In the genomic region with DNA sequence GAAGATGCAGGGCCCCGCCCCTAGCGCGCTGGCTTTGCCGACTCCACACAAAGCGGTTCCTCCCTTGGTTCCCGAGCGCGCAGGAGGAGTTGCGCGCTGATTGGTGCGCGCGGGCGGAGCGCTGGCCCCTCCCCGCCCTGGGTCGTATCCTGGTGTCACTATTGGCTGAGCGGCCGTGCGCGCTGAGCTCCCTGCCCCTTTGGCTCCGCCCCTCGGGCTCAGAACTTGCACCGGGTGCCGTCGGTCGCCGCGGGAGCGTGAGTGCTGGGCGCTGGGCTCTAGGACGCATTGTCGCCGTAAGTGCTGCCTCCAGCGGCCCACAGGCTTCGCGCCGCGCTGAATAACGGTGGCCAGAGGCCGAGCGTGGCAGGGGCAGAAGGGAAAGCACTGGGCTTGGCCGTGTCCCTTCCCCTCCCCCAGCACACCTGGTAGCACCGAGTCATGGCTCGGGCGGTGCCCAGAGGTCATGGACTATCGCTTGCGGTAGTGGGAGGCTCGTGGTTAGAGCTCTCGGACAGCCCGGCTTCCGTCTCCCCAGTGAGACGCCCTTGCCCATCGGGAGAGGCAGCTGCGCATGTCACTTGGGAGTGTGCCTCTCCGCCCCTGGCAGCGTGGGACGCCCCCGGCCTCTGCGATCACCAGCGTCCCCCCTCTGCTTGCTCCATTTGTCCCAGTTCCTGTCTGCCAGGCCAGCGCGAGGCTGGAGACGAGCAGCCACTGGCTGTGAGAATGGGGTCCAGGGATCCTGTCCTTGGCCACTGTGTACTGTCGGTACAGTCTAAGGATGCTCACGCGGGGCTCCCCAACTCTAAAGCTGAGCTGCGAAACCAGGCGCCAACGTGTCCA, we compare ENCODE assay signal across 8 mouse cellular contexts. TPM values are rescaled to one million over a fixed set of nuclear protein-coding genes. Genes with fewer than 3 reads are reported as not detected.
DNase-seq lines count a peak whose midpoint lies in the region; ATAC-seq and TF ChIP-seq lines count a peak whose summit lies in the region.

A gene (plus strand): TSS at position 208 of the 846 bp plus-strand sequence.

- H3K27ac ChIP-seq in hindbrain, embryonic 10.5 days, result peak within 1 kb of the TSS; percentile 95
- peak within 1 kb of the TSS; percentile 69 for H3K27ac ChIP-seq in lung, postnatal 0 days (ENCODE audit: low read length)

- no peaks in the 10 kb centered on the region for H3K9me3 ChIP-seq in hindbrain, embryonic 10.5 days
- no peaks in the 10 kb centered on the region for H3K9me3 ChIP-seq in lung, postnatal 0 days (ENCODE audit: low read length)

- WGBS in hindbrain, embryonic 10.5 days, result under 1% methylated on average over 70 of the region's 70 CpGs
- WGBS in lung, postnatal 0 days, result under 1% methylated on average over 68 of the region's 70 CpGs

- H3K36me3 ChIP-seq in hindbrain, embryonic 10.5 days, result no peaks in the 10 kb centered on the region
- H3K36me3 ChIP-seq in lung, postnatal 0 days (ENCODE audit: insufficient read depth, low read length), result no peaks in the 10 kb centered on the region

- H3K4me3 ChIP-seq in hindbrain, embryonic 10.5 days, result peak within 1 kb of the TSS; percentile 86
- H3K4me3 ChIP-seq in lung, postnatal 0 days (ENCODE audit: low read depth, low read length), result peak within 1 kb of the TSS; percentile 68

- H3K4me1 ChIP-seq in hindbrain, embryonic 10.5 days (replicated peaks), result peaks cover 35% of the 10 kb centered on the region
- peaks cover 5% of the 10 kb centered on the region; the same call in 1 of the 2 replicates for H3K4me1 ChIP-seq in lung, postnatal 0 days (ENCODE audit: insufficient read depth, low read depth, low read length)

- peak; percentile 97 for ATAC-seq in frontal cortex, adult (ENCODE audit: low TSS enrichment)
- ATAC-seq in lung, postnatal 0 days, result peak; percentile 99

- H3K4me2 ChIP-seq in lung, postnatal 0 days (replicated peaks; ENCODE audit: low read depth, low read length), result peak within 1 kb of the TSS; percentile 97

- DNase-seq in MN1 (ENCODE audit: low spot score), result peak; percentile 96
- peak; percentile 95 for DNase-seq in cerebellum, adult 9-10 months
- DNase-seq in hindbrain, embryonic 10.5 days (ENCODE audit: low spot score), result peak; percentile 95
- DNase-seq in layer of hippocampus, adult 9-11 months, result peak; percentile 96
- peak; percentile 95 for DNase-seq in lung, postnatal 0 days (ENCODE audit: low spot score)
- peak; percentile 75 for DNase-seq in ovary, postnatal 14 days (ENCODE audit: low spot score)
- peak; percentile 96 for DNase-seq in thymus, postnatal 14 days

- peaks cover 29% of the 10 kb centered on the region for H3K27me3 ChIP-seq in hindbrain, embryonic 10.5 days (ENCODE audit: insufficient read depth, poor library complexity, severe bottlenecking)
- no peaks in the 10 kb centered on the region for H3K27me3 ChIP-seq in lung, postnatal 0 days (replicated peaks; ENCODE audit: insufficient read depth, low read length)

- TF ChIP-seq EP300 in lung, postnatal 0 days (IDR thresholded peaks at IDR 0.05), result no peak

- H3K9ac ChIP-seq in lung, postnatal 0 days (replicated peaks; ENCODE audit: low read depth), result peak within 1 kb of the TSS; percentile 50

- TF ChIP-seq CTCF in lung, postnatal 0 days (IDR thresholded peaks at IDR 0.05), result peak; percentile 44

RNA-seq across cellular contexts. Expression of the gene that starts here (rescaled TPM):
- 9.8 and 13.5 TPM in 2 replicates for polyA plus RNA-seq in hindbrain, embryonic 10.5 days (2016; fragmentation: Nextera tagmentation; extraction: Ambion mirVana)
- 5.8 and 6.6 TPM in 2 replicates for polyA plus RNA-seq in lung, postnatal 0 days (2015; fragmentation: Nextera tagmentation; extraction: Ambion mirVana)

Comparison
In these comparisons a context has a peak if more than half of its experiments do, and no peak if none do; other contexts are left out.
1. Peak in every context shown above with its lines: DNase-seq, ATAC-seq, H3K4me3 ChIP-seq and H3K27ac ChIP-seq.